Mouse (Mus musculus) forebrain, embryonic 13.5 days (tissue): ENCODE results near the gene Alpl. TPM values are rescaled to one million over a fixed set of nuclear protein-coding genes. Genes with fewer than 3 reads are reported as not detected.

ENCODE experiments used
- ATAC-seq: fragments of 200-750 bp; cut with Nextera tagmentation; 2 replicates; pipeline ENCODE4 v1.8.0; 2017
- H3K27ac ChIP-seq: fragments of 300-500 bp; sonication (generic); 2 replicates; pipeline ENCODE4 v1.5.1; 2015; ENCODE audit warnings: inconsistent platforms, mild to moderate bottlenecking, moderate library complexity
- H3K27me3 ChIP-seq: fragments of 300-500 bp; sonication (generic); 2 replicates; pipeline ENCODE4 v1.6.1; 2015; ENCODE audit warnings: mild to moderate bottlenecking, inconsistent platforms
- H3K36me3 ChIP-seq: fragments of 300-500 bp; sonication (generic); 2 replicates; pipeline ENCODE4 v1.6.1; 2015; ENCODE audit warnings: mild to moderate bottlenecking, inconsistent platforms; ENCODE audit not compliant: poor library complexity, severe bottlenecking
- H3K4me1 ChIP-seq: fragments of 300-500 bp; sonication (generic); 2 replicates; pipeline ENCODE4 v1.6.1; 2015; ENCODE audit warnings: inconsistent platforms
- H3K4me2 ChIP-seq: fragments of 300-500 bp; sonication (generic); 2 replicates; pipeline ENCODE4 v1.6.1; 2015; ENCODE audit warnings: inconsistent platforms, mild to moderate bottlenecking, moderate library complexity
- H3K4me3 ChIP-seq: fragments of 300-500 bp; sonication (generic); 2 replicates; pipeline ENCODE4 v1.5.1; 2015; ENCODE audit warnings: mild to moderate bottlenecking, inconsistent platforms
- H3K9ac ChIP-seq: fragments of 300-500 bp; sonication (generic); 2 replicates; pipeline ENCODE4 v1.6.1; 2015; ENCODE audit warnings: mild to moderate bottlenecking, inconsistent platforms
- H3K9me3 ChIP-seq: fragments of 300-500 bp; sonication (generic); replicated peaks from 2 replicates; pipeline ENCODE4 v1.6.1; 2016; ENCODE audit warnings: inconsistent platforms
- WGBS: fragments of 180-500 bp; shearing (Covaris S2); methylation state at CpG from one replicate; pipeline ENCODE4 v1.1.7; 2015; 5-methylcytosine and 5-hydroxymethylcytosine counted together
- polyA plus RNA-seq: library from polyadenylated mRNA; unstranded; fragments of >200 nt; fragmentation: Nextera tagmentation; extraction: Ambion mirVana; gene quantifications from 2 replicates; pipeline ENCODE4 v1.2.1, GENCODE M21; 2015

Gene Alpl
- polyA plus RNA-seq, 1 experiment from 2014 or later, result 10.5 TPM

GRCm38 (mm10) chr4:137747091-137747490 is 49.1 kb downstream of the Alpl start:
- WGBS, result 87% methylated on average over 9 of the region's 9 CpGs
- ATAC-seq, result no peak

GRCm38 (mm10) chr4:137744433-137744918 is 51.7 kb downstream of the Alpl start:
- no peak overlapping the region for H3K4me3 ChIP-seq
- 65% methylated on average over 13 of the region's 13 CpGs for WGBS
- H3K27me3 ChIP-seq, result no peaks in the 10 kb centered on the region
- ATAC-seq, result no peak
- no peaks in the 10 kb centered on the region for H3K36me3 ChIP-seq
- 0 out of 2 replicates have a peak, but pooled peaks cover under 1% of the 10 kb centered on the region for H3K4me1 ChIP-seq
- H3K27ac ChIP-seq, result no peak overlapping the region
- H3K9ac ChIP-seq, result no peak overlapping the region
- no peak overlapping the region for H3K4me2 ChIP-seq
- H3K9me3 ChIP-seq, result no peaks in the 10 kb centered on the region

More at GRCm38 (mm10) chr4:137747091-137747490, 49.1 kb downstream of the Alpl start:
- Histone ChIP-seq H3K27me3 (no peaks in the 10 kb centered on the region), H3K36me3 (no peaks in the 10 kb centered on the region), H3K4me1 (0 out of 2 replicates have a peak, but pooled peaks cover 7% of the 10 kb centered on the region), H3K4me3 (no peak overlapping the region), H3K9ac (no peak overlapping the region), H3K4me2 (no peak overlapping the region), H3K27ac (no peak overlapping the region), H3K9me3 (no peaks in the 10 kb centered on the region)

- H3K27me3 ChIP-seq, result no peaks in the 10 kb centered on the region
- H3K4me2 ChIP-seq, result no peak overlapping the region
- WGBS, result 64% methylated on average over 7 of the region's 7 CpGs
- H3K27ac ChIP-seq, result no peak overlapping the region
- H3K36me3 ChIP-seq, result no peaks in the 10 kb centered on the region
- H3K9ac ChIP-seq, result no peak overlapping the region
- no peaks in the 10 kb centered on the region for H3K9me3 ChIP-seq
- no peak for ATAC-seq
- 0 out of 2 replicates have a peak, but pooled peaks cover 4% of the 10 kb centered on the region for H3K4me1 ChIP-seq
- no peak overlapping the region for H3K4me3 ChIP-seq
These were observed 52.4 kb downstream of the Alpl start for GRCm38 (mm10) chr4:137743791-137744190.

DNA sequence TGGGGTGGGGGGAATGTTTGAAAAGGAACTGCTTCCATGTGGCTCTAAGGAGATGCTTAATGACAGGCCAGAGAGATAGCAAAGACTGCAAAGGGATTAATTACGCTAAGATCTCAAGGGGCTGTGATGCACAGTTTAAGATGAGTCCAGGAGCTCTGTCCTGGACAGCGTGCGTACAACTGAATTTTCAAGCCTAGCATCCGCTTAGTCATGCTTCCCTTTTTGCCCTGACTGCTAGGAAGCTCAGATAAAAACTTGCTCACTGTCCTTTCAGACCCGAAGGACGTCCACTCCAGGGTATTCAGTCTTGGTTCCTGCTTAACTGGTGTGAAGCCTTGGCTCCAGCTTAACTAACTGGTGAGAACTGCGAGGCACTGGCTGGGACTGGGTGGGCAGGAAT is 55.8 kb downstream of the Alpl start:
- Histone ChIP-seq H3K4me1 (peaks cover 12% of the 10 kb centered on the region), H3K4me3 (no peak overlapping the region), H3K36me3 (no peaks in the 10 kb centered on the region), H3K27me3 (no peaks in the 10 kb centered on the region), H3K9me3 (no peaks in the 10 kb centered on the region), H3K27ac (no peak overlapping the region), H3K9ac (no peak overlapping the region), H3K4me2 (no peak overlapping the region)
- no peak for ATAC-seq
- 91% methylated on average over 7 of the region's 7 CpGs for WGBS

DNA sequence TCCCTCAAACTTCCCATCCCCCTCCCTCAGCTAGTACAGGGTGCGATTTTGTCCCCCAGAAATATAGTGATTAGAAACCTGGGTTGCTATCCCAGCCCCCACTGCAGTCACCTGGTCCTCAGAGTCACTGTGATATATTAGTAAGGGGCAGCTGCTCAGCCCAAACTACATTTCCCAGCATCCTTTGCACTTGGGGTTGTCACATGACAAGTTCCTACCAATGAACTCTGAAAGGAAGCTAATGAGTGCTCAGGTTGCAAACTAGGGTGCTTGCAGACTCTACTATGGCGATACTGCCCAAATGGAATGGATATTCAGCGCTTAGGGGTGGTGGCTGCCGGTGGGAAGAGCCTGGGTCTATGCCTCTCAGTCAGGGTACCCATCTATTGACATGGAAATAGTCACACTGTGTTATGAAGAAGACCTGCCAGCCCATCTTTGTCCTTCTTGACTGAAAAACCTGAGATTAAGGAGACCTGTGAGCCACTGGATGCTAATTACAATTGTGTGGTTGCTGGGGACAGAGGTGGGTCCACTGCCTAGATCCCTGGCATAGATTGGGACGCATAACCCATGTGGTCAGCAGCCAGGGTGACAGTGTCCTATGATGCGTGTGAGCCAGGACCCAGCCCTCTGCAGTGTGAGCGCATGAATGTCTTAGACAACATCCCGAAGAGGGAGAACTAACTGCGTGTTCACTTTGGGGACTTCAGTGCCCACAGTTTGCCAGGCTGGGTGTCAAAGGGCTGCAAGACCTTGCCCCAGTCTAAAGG is 56.8 kb downstream of the Alpl start:
- Histone ChIP-seq H3K4me3 (no peak overlapping the region), H3K4me1 (peaks cover 12% of the 10 kb centered on the region), H3K4me2 (peak overlapping the region; percentile 44), H3K27ac (no peak overlapping the region), H3K9me3 (no peaks in the 10 kb centered on the region), H3K27me3 (no peaks in the 10 kb centered on the region), H3K36me3 (no peaks in the 10 kb centered on the region), H3K9ac (no peak overlapping the region)
- 53% methylated on average over 9 of the region's 9 CpGs for WGBS
- peak; percentile 87 for ATAC-seq

DNA sequence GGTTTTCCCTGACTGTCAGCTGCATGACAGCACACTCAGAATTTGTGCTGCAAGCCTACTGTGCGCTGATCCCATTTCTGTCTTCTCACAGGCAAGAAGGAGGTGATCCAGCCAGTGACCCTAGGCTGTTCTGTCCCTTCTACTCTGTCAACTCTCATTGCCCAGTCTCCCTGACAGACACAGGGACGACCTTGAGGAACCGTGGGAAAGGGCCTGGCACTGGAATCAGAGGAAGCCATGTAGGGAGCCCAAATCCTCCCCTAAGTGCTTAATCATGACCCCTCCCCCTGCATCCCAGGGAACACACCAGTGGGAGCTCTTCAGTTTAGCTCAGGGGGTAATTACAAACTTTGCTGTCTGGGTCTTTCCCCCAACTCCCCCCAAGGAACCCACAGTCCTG is 58.4 kb downstream of the Alpl start:
- WGBS, result 74% methylated on average over 3 of the region's 3 CpGs
- Histone ChIP-seq H3K27ac (no peak overlapping the region), H3K4me2 (no peak overlapping the region), H3K9me3 (no peaks in the 10 kb centered on the region), H3K9ac (no peak overlapping the region; the same call in 1 of the 2 replicates), H3K36me3 (no peaks in the 10 kb centered on the region), H3K4me1 (peaks cover 12% of the 10 kb centered on the region), H3K4me3 (no peak overlapping the region), H3K27me3 (no peaks in the 10 kb centered on the region)
- no peak for ATAC-seq

DNA sequence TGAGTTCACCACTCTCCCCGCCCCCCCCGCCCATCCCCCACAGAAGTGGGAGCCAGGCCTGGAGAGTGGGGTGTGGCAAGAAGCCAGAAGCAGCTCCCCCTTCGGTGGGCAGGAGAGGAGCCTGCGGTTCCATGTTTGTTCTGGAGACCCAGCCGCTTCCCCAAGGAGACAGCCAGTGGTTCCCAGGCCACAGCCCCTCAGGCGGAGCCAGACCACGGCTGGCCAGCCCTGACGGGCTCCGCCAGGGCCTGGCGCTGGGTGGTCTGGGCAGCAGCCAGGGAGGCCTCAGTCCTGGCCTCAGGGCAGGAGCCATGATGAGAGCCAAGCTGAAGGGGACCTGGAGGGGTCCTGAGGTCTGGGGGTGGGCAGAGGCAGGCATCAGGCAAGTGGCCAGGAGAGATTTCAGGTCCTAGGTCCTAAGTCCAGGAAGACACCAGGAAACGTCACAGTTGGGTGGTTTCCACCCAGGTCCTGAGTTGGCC is 59.9 kb downstream of the Alpl start:
- 50% methylated on average over 10 of the region's 11 CpGs for WGBS
- Histone ChIP-seq H3K9ac (0 out of 2 replicates have a peak overlapping the region, but pooled peaks have one; percentile 16), H3K4me2 (no peak overlapping the region), H3K9me3 (no peaks in the 10 kb centered on the region), H3K27ac (no peak overlapping the region), H3K36me3 (no peaks in the 10 kb centered on the region), H3K4me1 (peaks cover 12% of the 10 kb centered on the region), H3K4me3 (no peak overlapping the region), H3K27me3 (0 out of 2 replicates have a peak, but pooled peaks cover 2% of the 10 kb centered on the region)
- no peak for ATAC-seq

DNA sequence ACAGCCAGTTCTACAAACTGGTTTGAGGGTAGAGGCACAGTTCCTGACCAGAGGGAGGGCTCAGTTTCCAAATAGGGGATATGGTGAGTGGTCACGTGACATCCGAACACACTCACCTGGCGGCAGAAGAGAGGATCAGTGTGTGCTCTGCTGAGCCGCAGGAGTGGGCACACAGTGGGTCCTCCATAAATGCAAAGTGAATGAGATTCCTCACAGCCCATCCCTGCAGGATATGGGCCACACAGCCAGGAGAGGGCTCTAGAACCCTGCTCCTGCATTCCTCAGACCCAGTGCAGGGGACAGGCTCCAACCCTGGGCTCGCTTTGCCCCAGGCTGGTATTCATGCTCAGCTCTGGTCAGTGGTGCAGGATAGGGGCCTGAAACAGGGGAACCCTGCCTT is 62.7 kb downstream of the Alpl start:
- Histone ChIP-seq H3K27ac (no peak overlapping the region), H3K4me3 (no peak overlapping the region), H3K4me2 (no peak overlapping the region), H3K9ac (no peak overlapping the region), H3K27me3 (0 out of 2 replicates have a peak, but pooled peaks cover 6% of the 10 kb centered on the region), H3K9me3 (no peaks in the 10 kb centered on the region), H3K4me1 (peaks cover 20% of the 10 kb centered on the region), H3K36me3 (no peaks in the 10 kb centered on the region)
- WGBS, result 66% methylated on average over 5 of the region's 5 CpGs
- ATAC-seq, result no peak

DNA sequence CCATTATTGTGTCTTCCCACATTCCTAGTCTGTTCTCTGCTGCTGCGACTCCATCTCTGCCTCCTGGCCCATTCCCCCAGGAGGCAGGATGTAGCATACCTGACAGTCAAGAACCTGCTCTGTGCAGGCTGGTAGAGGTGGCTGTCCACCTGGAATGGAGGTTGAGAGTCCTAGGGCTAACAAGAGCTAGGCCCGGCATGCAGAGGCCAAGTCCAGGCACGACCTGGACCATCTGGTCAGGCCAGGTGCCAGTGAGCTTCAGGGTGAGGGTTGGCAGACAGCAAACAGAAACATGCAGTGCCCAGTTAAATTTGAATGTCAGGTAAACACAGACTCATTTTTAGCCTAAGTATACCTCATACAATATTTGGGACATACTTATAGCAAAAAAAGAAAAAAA is 63.2 kb downstream of the Alpl start:
- no peak overlapping the region for H3K27ac ChIP-seq
- no peak for ATAC-seq
- H3K9ac ChIP-seq, result no peak overlapping the region
- 82% methylated on average over 3 of the region's 3 CpGs for WGBS
- H3K4me1 ChIP-seq, result peaks cover 25% of the 10 kb centered on the region
- H3K9me3 ChIP-seq, result no peaks in the 10 kb centered on the region
- H3K36me3 ChIP-seq, result no peaks in the 10 kb centered on the region
- no peak overlapping the region for H3K4me3 ChIP-seq
- 0 out of 2 replicates have a peak, but pooled peaks cover 10% of the 10 kb centered on the region for H3K27me3 ChIP-seq
- no peak overlapping the region for H3K4me2 ChIP-seq

DNA sequence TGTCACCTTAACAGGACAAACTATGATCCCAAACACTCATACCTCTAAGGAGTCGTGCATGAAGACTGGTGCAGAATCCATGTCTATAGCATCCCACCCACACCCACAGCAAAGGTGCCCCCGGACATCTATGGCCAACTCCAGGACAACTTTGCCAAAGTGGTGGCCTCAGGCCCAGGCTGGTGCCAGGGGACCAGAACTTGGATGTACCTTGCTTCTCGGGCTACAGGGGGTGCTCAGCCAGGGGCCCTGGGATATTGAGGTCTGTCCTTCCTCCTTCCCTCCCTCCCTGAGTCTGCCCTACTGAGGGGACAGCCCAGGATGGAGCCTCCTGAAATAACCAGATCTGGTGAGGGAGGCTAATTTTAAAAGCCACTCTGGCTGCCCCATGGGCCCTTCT is 63.8 kb downstream of the Alpl start:
- ATAC-seq, result no peak
- no peak overlapping the region for H3K27ac ChIP-seq
- H3K4me1 ChIP-seq, result peaks cover 31% of the 10 kb centered on the region
- WGBS, result 74% methylated on average over 3 of the region's 3 CpGs
- H3K9me3 ChIP-seq, result no peaks in the 10 kb centered on the region
- H3K27me3 ChIP-seq, result 0 out of 2 replicates have a peak, but pooled peaks cover 10% of the 10 kb centered on the region
- H3K9ac ChIP-seq, result no peak overlapping the region
- no peak overlapping the region for H3K4me3 ChIP-seq
- no peaks in the 10 kb centered on the region for H3K36me3 ChIP-seq
- no peak overlapping the region for H3K4me2 ChIP-seq

GRCm38 (mm10) chr4:137731891-137732290 is 64.3 kb downstream of the Alpl start:
- Histone ChIP-seq H3K4me3 (no peak overlapping the region), H3K36me3 (no peaks in the 10 kb centered on the region), H3K27me3 (0 out of 2 replicates have a peak, but pooled peaks cover 10% of the 10 kb centered on the region), H3K9me3 (no peaks in the 10 kb centered on the region), H3K27ac (no peak overlapping the region), H3K4me2 (no peak overlapping the region), H3K9ac (no peak overlapping the region), H3K4me1 (peaks cover 36% of the 10 kb centered on the region)
- 66% methylated on average over 10 of the region's 10 CpGs for WGBS
- no peak for ATAC-seq

DNA sequence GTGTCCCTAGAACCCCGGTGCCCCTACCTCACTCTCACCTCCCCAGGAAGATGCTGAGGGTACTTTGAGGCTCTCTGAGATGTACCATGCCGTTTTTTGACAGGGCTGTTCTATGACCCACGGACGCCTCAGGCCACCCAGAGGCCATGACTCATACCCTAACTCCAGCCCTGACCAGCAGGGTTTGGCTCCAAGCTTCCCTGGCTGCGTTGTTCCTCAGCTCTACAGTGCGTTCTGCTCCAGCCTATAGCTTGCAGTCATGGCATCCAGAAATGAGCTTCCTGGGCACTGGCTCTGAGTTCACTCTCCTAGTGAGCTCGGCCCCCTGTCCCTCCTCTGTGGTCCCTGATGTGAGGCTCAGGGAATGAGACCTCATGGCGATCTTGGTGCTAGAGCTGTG is 65.4 kb downstream of the Alpl start:
- H3K4me3 ChIP-seq, result no peak overlapping the region
- no peak for ATAC-seq
- 0 out of 2 replicates have a peak, but pooled peaks cover 10% of the 10 kb centered on the region for H3K27me3 ChIP-seq
- no peaks in the 10 kb centered on the region for H3K36me3 ChIP-seq
- no peak overlapping the region for H3K4me2 ChIP-seq
- no peak overlapping the region for H3K9ac ChIP-seq
- H3K4me1 ChIP-seq, result peaks cover 32% of the 10 kb centered on the region
- no peaks in the 10 kb centered on the region for H3K9me3 ChIP-seq
- 81% methylated on average over 8 of the region's 8 CpGs for WGBS
- H3K27ac ChIP-seq, result no peak overlapping the region
